14 mouse cellular contexts compared by ENCODE assay signal in genomic region chr13:45252126-45252525, GRCm38 (mm10).
"Had no signal": no experiment of that assay in that cellular context is flagged by ENCODE, and none has a peak within 500 bp of the region (broad histone marks: within the 10 kb centered on the region; RNA-seq: fewer than 3 reads in every experiment).

No protein-coding gene starts in this region.

- H3K4me3 ChIP-seq: limb, embryonic 15.5 days; midbrain, embryonic 12.5 days; neural tube, embryonic 13.5 days had no signal

- H3K9ac ChIP-seq: limb, embryonic 15.5 days; midbrain, embryonic 12.5 days; neural tube, embryonic 13.5 days had no signal

- DNase-seq: layer of hippocampus, adult 9-11 months; layer of hippocampus, postnatal 36 days; lung, adult 18-20 months; retina, postnatal 1 day; right cerebral cortex, postnatal 4 days; spleen, adult 18-20 months; thymus, adult 18-20 months; thymus, postnatal 14 days had no signal

- H3K27me3 ChIP-seq: limb, embryonic 15.5 days; midbrain, embryonic 12.5 days; neural tube, embryonic 13.5 days had no signal

- H3K4me2 ChIP-seq: limb, embryonic 15.5 days; midbrain, embryonic 12.5 days; neural tube, embryonic 13.5 days had no signal

- ATAC-seq: inflammation-experienced regulatory T-cells, adult 6 months; intestine, postnatal 0 days; midbrain, embryonic 16.5 days had no signal

- H3K9me3 ChIP-seq: limb, embryonic 15.5 days; midbrain, embryonic 12.5 days; neural tube, embryonic 13.5 days had no signal

- H3K36me3 ChIP-seq: limb, embryonic 15.5 days; midbrain, embryonic 12.5 days; neural tube, embryonic 13.5 days had no signal

- H3K27ac ChIP-seq: limb, embryonic 15.5 days; midbrain, embryonic 12.5 days; neural tube, embryonic 13.5 days had no signal
